Mouse (Mus musculus): ENCODE measurements at regions not wholly inside any gene's neighbourhood (a gene's known extent, or its start where the extent isn't known, plus 50 kb on each side); places are given as distances from the start of the nearest gene placed in this dataset.

- TF ChIP-seq POLR2A (IDR thresholded peaks at IDR 0.05; ENCODE audit: borderline replicate concordance, extremely low read depth, insufficient read depth, insufficient read length, poor library complexity, severe bottlenecking) = no peak
- no peak for TF ChIP-seq CTCF (IDR thresholded peaks at IDR 0.05; ENCODE audit: borderline replicate concordance, extremely low read depth, insufficient read depth, insufficient read length)
- DNase-seq (ENCODE audit: low read depth) = peak; percentile 11
These were observed 326.6 kb downstream of the Gm597 start for GRCm38 (mm10) chr1:28453469-28453868.

DNA sequence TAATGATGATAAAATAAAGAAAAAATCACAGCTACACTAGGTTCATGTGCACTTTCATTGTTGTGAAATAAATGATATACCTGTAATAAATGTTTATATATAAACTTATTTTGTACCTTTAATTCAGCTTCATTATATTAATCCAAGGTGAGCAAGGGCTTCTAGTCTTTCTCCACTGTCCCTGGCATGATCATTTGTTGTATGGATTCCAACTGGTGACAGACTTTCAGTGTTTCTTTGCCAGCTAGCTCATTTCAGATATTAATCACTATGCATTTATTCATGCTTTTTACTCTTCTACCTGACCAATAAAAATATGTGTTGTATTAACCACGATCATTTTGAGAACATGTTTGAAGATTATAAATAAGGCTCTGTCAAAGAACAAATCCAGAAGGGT is 354.7 kb downstream of the Gm597 start:
- TF ChIP-seq CTCF (IDR thresholded peaks at IDR 0.05; ENCODE audit: borderline replicate concordance, extremely low read depth, insufficient read depth, insufficient read length) (no peak), POLR2A (IDR thresholded peaks at IDR 0.05; ENCODE audit: borderline replicate concordance, extremely low read depth, insufficient read depth, insufficient read length, poor library complexity, severe bottlenecking) (no peak)

More for the DNA sequence above, 354.7 kb downstream of the Gm597 start:
- no peak for DNase-seq (ENCODE audit: low read depth)

Data from brain, embryonic 14.5 days (tissue).